Mouse (Mus musculus) fibroblast of lung, adult 2 months (primary cell): Measurements from ENCODE around the gene Nr1h4.

ENCODE experiments used
- DNase-seq: peaks from one replicate; pipeline ENCODE4 v3.0.0-alpha.2; 2011; ENCODE audit warnings: low read depth

The Nr1h4 gene

GRCm38 (mm10) chr10:89481638-89482037, 51.7 kb downstream of the Nr1h4 start:
- DNase-seq, result no peak

- DNase-seq, result no peak
These were observed 54.6 kb downstream of the Nr1h4 start for GRCm38 (mm10) chr10:89478766-89479165.

- no peak for DNase-seq
These were observed 62.6 kb downstream of the Nr1h4 start for GRCm38 (mm10) chr10:89470596-89471353.

- peak; percentile 7 for DNase-seq
These were observed 68.5 kb downstream of the Nr1h4 start for GRCm38 (mm10) chr10:89464760-89465405.

- no peak for DNase-seq
These were observed 70.5 kb downstream of the Nr1h4 start for GRCm38 (mm10) chr10:89462890-89463289.

GRCm38 (mm10) chr10:89461856-89462507, 71.4 kb downstream of the Nr1h4 start:
- peak; percentile 79 for DNase-seq

- DNase-seq, result no peak
These were observed 72.4 kb downstream of the Nr1h4 start for GRCm38 (mm10) chr10:89460972-89461371.

GRCm38 (mm10) chr10:89458770-89459169, 74.6 kb downstream of the Nr1h4 start:
- peak; percentile 93 for DNase-seq

- no peak for DNase-seq
These were observed 79.6 kb downstream of the Nr1h4 start for GRCm38 (mm10) chr10:89453794-89454193.

- DNase-seq, result no peak
These were observed 80.2 kb downstream of the Nr1h4 start for GRCm38 (mm10) chr10:89453068-89453641.

- no peak for DNase-seq
These were observed 83.0 kb downstream of the Nr1h4 start for GRCm38 (mm10) chr10:89450411-89450810.

- no peak for DNase-seq
These were observed 89.0 kb downstream of the Nr1h4 start for GRCm38 (mm10) chr10:89444381-89444780.

- peak; percentile 56 for DNase-seq
These were observed 89.7 kb downstream of the Nr1h4 start, which contains the start of gene Gas2l3 for GRCm38 (mm10) chr10:89443623-89444151. TSS of gene Gas2l3 (minus strand) at chr10:89443967.

- no peak for DNase-seq
These were observed 90.2 kb downstream of the Nr1h4 start for GRCm38 (mm10) chr10:89443115-89443622.

- no peak for DNase-seq
These were observed 90.7 kb downstream of the Nr1h4 start for GRCm38 (mm10) chr10:89442640-89443039.

GRCm38 (mm10) chr10:89441961-89442360, 91.4 kb downstream of the Nr1h4 start:
- DNase-seq, result no peak

- no peak for DNase-seq
These were observed 94.0 kb downstream of the Nr1h4 start for GRCm38 (mm10) chr10:89439380-89439779.

- peak; percentile 44 for DNase-seq
These were observed 95.4 kb downstream of the Nr1h4 start for GRCm38 (mm10) chr10:89437996-89438395.

GRCm38 (mm10) chr10:89437472-89437871, 95.9 kb downstream of the Nr1h4 start:
- no peak for DNase-seq

GRCm38 (mm10) chr10:89435920-89436319, 97.5 kb downstream of the Nr1h4 start:
- DNase-seq, result no peak

GRCm38 (mm10) chr10:89435413-89435812, 98.0 kb downstream of the Nr1h4 start:
- DNase-seq, result no peak
